Mouse (Mus musculus): ENCODE measurements around the gene Slc3a2. TPM values are rescaled to one million over a fixed set of nuclear protein-coding genes. Genes with fewer than 3 reads are reported as not detected.

Gene Slc3a2
- 124 and 132 TPM in 2 replicates for polyA plus RNA-seq (2015; fragmentation: Nextera tagmentation; extraction: Ambion mirVana)

- H3K27me3 ChIP-seq, result no peaks in the 10 kb centered on the region
- peak within 1 kb of the TSS; percentile 74 for H3K4me2 ChIP-seq
- WGBS (ENCODE audit: insufficient replicate concordance), result under 1% methylated on average over 50 of the region's 50 CpGs
- peak; percentile 90 for ATAC-seq (ENCODE audit: insufficient read depth)
- peaks cover 32% of the 10 kb centered on the region for H3K36me3 ChIP-seq (replicated peaks)
- H3K4me1 ChIP-seq (replicated peaks), result peaks cover 60% of the 10 kb centered on the region
- H3K4me3 ChIP-seq (replicated peaks), result peak within 1 kb of the TSS; percentile 72
- H3K9ac ChIP-seq, result peak within 1 kb of the TSS; percentile 82
- peak within 1 kb of the TSS; percentile 99 for H3K27ac ChIP-seq (replicated peaks)
- no peaks in the 10 kb centered on the region for H3K9me3 ChIP-seq (replicated peaks)
Observed at GRCm38 (mm10) chr19:8722907-8723573, at the start of gene Slc3a2. Slc3a2 (minus strand) TSS chr19:8723369.

GRCm38 (mm10) chr19:8770567-8771270, 47.5 kb upstream of the Slc3a2 start, which contains the start of gene Tmem223:
Tmem223 (plus strand) TSS chr19:8770996.
- Histone ChIP-seq H3K9me3 (replicated peaks) (no peaks in the 10 kb centered on the region), H3K27ac (replicated peaks) (peak within 1 kb of the TSS; percentile 85), H3K36me3 (replicated peaks) (peaks cover 69% of the 10 kb centered on the region), H3K4me1 (replicated peaks) (peaks cover 41% of the 10 kb centered on the region), H3K4me3 (replicated peaks) (peak within 1 kb of the TSS; percentile 80), H3K27me3 (no peaks in the 10 kb centered on the region), H3K4me2 (peak within 1 kb of the TSS; percentile 92), H3K9ac (peak within 1 kb of the TSS; percentile 81)
- 13% methylated on average over 29 of the region's 29 CpGs for WGBS (ENCODE audit: insufficient replicate concordance)
- no peak for ATAC-seq (ENCODE audit: insufficient read depth)

- no peak for ATAC-seq (ENCODE audit: insufficient read depth)
- Histone ChIP-seq H3K36me3 (replicated peaks) (peaks cover 96% of the 10 kb centered on the region), H3K4me3 (replicated peaks) (no peak overlapping the region), H3K27me3 (no peaks in the 10 kb centered on the region), H3K4me1 (replicated peaks) (peaks cover 6% of the 10 kb centered on the region), H3K27ac (replicated peaks) (no peak overlapping the region), H3K9me3 (replicated peaks) (no peaks in the 10 kb centered on the region), H3K9ac (no peak overlapping the region), H3K4me2 (no peak overlapping the region)
- WGBS (ENCODE audit: insufficient replicate concordance), result 87% methylated on average over 9 of the region's 9 CpGs
Observed at GRCm38 (mm10) chr19:8765562-8765961, 42.4 kb upstream of the Slc3a2 start.

GRCm38 (mm10) chr19:8763276-8763675, 40.1 kb upstream of the Slc3a2 start:
- no peaks in the 10 kb centered on the region for H3K27me3 ChIP-seq
- WGBS (ENCODE audit: insufficient replicate concordance), result 74% methylated on average over 4 of the region's 4 CpGs
- H3K27ac ChIP-seq (replicated peaks), result no peak overlapping the region

GRCm38 (mm10) chr19:8760757-8761156, 37.6 kb upstream of the Slc3a2 start:
- H3K36me3 ChIP-seq (replicated peaks), result peaks cover 54% of the 10 kb centered on the region
- peaks cover 29% of the 10 kb centered on the region for H3K4me1 ChIP-seq (replicated peaks)
- no peak overlapping the region for H3K4me3 ChIP-seq (replicated peaks)
- H3K4me2 ChIP-seq, result no peak overlapping the region
- no peak overlapping the region for H3K27ac ChIP-seq (replicated peaks)
- H3K27me3 ChIP-seq, result no peaks in the 10 kb centered on the region
- WGBS (ENCODE audit: insufficient replicate concordance), result 84% methylated on average over 2 of the region's 2 CpGs
- no peak for ATAC-seq (ENCODE audit: insufficient read depth)
- H3K9me3 ChIP-seq (replicated peaks), result no peaks in the 10 kb centered on the region
- H3K9ac ChIP-seq, result no peak overlapping the region

More at GRCm38 (mm10) chr19:8763276-8763675, 40.1 kb upstream of the Slc3a2 start:
- no peak for ATAC-seq (ENCODE audit: insufficient read depth)
- no peak overlapping the region for H3K4me3 ChIP-seq (replicated peaks)
- H3K9ac ChIP-seq, result no peak overlapping the region
- H3K36me3 ChIP-seq (replicated peaks), result peaks cover 79% of the 10 kb centered on the region
- H3K9me3 ChIP-seq (replicated peaks), result no peaks in the 10 kb centered on the region
- peaks cover 17% of the 10 kb centered on the region for H3K4me1 ChIP-seq (replicated peaks)
- H3K4me2 ChIP-seq, result no peak overlapping the region

- peak overlapping the region; percentile 80 for H3K4me3 ChIP-seq (replicated peaks)
- peaks cover 38% of the 10 kb centered on the region for H3K4me1 ChIP-seq (replicated peaks)
- H3K9me3 ChIP-seq (replicated peaks), result no peaks in the 10 kb centered on the region
- 22% methylated on average over 2 of the region's 2 CpGs for WGBS (ENCODE audit: insufficient replicate concordance)
- no peak for ATAC-seq (ENCODE audit: insufficient read depth)
- peak overlapping the region; percentile 96; the same call in 1 of the 2 replicates for H3K9ac ChIP-seq
- peak overlapping the region; percentile 81 for H3K4me2 ChIP-seq
- H3K27me3 ChIP-seq, result no peaks in the 10 kb centered on the region
- 0 out of 2 replicates have a peak overlapping the region, but pooled peaks have one; percentile 21 for H3K27ac ChIP-seq (replicated peaks)
- H3K36me3 ChIP-seq (replicated peaks), result peaks cover 52% of the 10 kb centered on the region
Observed at GRCm38 (mm10) chr19:8758899-8759298, 35.7 kb upstream of the Slc3a2 start.

- peak overlapping the region; percentile 81 for H3K4me2 ChIP-seq
- H3K27ac ChIP-seq (replicated peaks), result peak overlapping the region; percentile 91
- H3K9ac ChIP-seq, result peak overlapping the region; percentile 96
- peaks cover 38% of the 10 kb centered on the region for H3K4me1 ChIP-seq (replicated peaks)
- no peak for ATAC-seq (ENCODE audit: insufficient read depth)
- H3K4me3 ChIP-seq (replicated peaks), result peak overlapping the region; percentile 80
- peaks cover 51% of the 10 kb centered on the region for H3K36me3 ChIP-seq (replicated peaks)
- no peaks in the 10 kb centered on the region for H3K27me3 ChIP-seq
- WGBS (ENCODE audit: insufficient replicate concordance), result 2% methylated on average over 14 of the region's 14 CpGs
- no peaks in the 10 kb centered on the region for H3K9me3 ChIP-seq (replicated peaks)
Observed at GRCm38 (mm10) chr19:8757471-8757998, 34.4 kb upstream of the Slc3a2 start.

GRCm38 (mm10) chr19:8756635-8757387, 33.6 kb upstream of the Slc3a2 start, which contains the start of gene Nxf1:
Nxf1 (plus strand) TSS chr19:8757073.
- peaks cover 38% of the 10 kb centered on the region for H3K4me1 ChIP-seq (replicated peaks)
- under 1% methylated on average over 75 of the region's 75 CpGs for WGBS (ENCODE audit: insufficient replicate concordance)
- peak within 1 kb of the TSS; percentile 96 for H3K9ac ChIP-seq
- peak within 1 kb of the TSS; percentile 80 for H3K4me3 ChIP-seq (replicated peaks)
- peak; percentile 92 for ATAC-seq (ENCODE audit: insufficient read depth)
- no peaks in the 10 kb centered on the region for H3K9me3 ChIP-seq (replicated peaks)
- H3K4me2 ChIP-seq, result peak within 1 kb of the TSS; percentile 81
- H3K27me3 ChIP-seq, result no peaks in the 10 kb centered on the region
- peaks cover 51% of the 10 kb centered on the region for H3K36me3 ChIP-seq (replicated peaks)
- H3K27ac ChIP-seq (replicated peaks), result peak within 1 kb of the TSS; percentile 91

GRCm38 (mm10) chr19:8755652-8756051, 32.5 kb upstream of the Slc3a2 start:
- Histone ChIP-seq H3K27ac (replicated peaks) (peak overlapping the region; percentile 91; the same call in 1 of the 2 replicates), H3K4me3 (replicated peaks) (peak overlapping the region; percentile 80), H3K36me3 (replicated peaks) (peaks cover 54% of the 10 kb centered on the region)

GRCm38 (mm10) chr19:8747368-8747767, 24.2 kb upstream of the Slc3a2 start:
- 65% methylated on average over 2 of the region's 2 CpGs for WGBS (ENCODE audit: insufficient replicate concordance)
- no peak overlapping the region for H3K9ac ChIP-seq
- no peak for ATAC-seq (ENCODE audit: insufficient read depth)
- H3K4me3 ChIP-seq (replicated peaks), result no peak overlapping the region
- H3K4me2 ChIP-seq, result no peak overlapping the region
- H3K27me3 ChIP-seq, result no peaks in the 10 kb centered on the region
- H3K27ac ChIP-seq (replicated peaks), result no peak overlapping the region
- peaks cover 13% of the 10 kb centered on the region for H3K4me1 ChIP-seq (replicated peaks)
- H3K36me3 ChIP-seq (replicated peaks), result peaks cover 93% of the 10 kb centered on the region
- H3K9me3 ChIP-seq (replicated peaks), result no peaks in the 10 kb centered on the region

More at GRCm38 (mm10) chr19:8755652-8756051, 32.5 kb upstream of the Slc3a2 start:
- Histone ChIP-seq H3K27me3 (no peaks in the 10 kb centered on the region), H3K4me1 (replicated peaks) (peaks cover 38% of the 10 kb centered on the region), H3K4me2 (peak overlapping the region; percentile 81), H3K9ac (no peak overlapping the region), H3K9me3 (replicated peaks) (no peaks in the 10 kb centered on the region)
- ATAC-seq (ENCODE audit: insufficient read depth), result no peak
- WGBS (ENCODE audit: insufficient replicate concordance), result 23% methylated on average over 3 of the region's 3 CpGs

All from liver, embryonic 15.5 days (tissue).